Mouse (Mus musculus) forebrain, postnatal 0 days (tissue): ENCODE results near the gene Vkorc1. TPM values are rescaled to one million over a fixed set of nuclear protein-coding genes. Genes with fewer than 3 reads are reported as not detected.

ENCODE experiments used
- ATAC-seq: fragments of 200-750 bp; cut with Nextera tagmentation; 2 replicates; pipeline ENCODE4 v1.8.0; 2017; ENCODE audit warnings: mild to moderate bottlenecking, moderate library complexity
- DNase-seq: peaks from one replicate; pipeline ENCODE4 v3.0.0-alpha.2; 2015
- H3K27ac ChIP-seq: fragments of 300-500 bp; sonication (generic); 2 replicates; pipeline ENCODE4 v1.5.1; 2014; ENCODE audit warnings: low read depth, mild to moderate bottlenecking, antibody characterized with exemption, low read length, moderate library complexity, mixed read lengths
- H3K27me3 ChIP-seq: fragments of 300-500 bp; sonication (generic); 2 replicates; pipeline ENCODE4 v1.6.1; 2014; ENCODE audit warnings: mild to moderate bottlenecking, low read length, mixed read lengths; ENCODE audit not compliant: insufficient read depth
- H3K36me3 ChIP-seq: fragments of 300-500 bp; sonication (generic); 2 replicates; pipeline ENCODE4 v1.6.1; 2014; ENCODE audit warnings: mild to moderate bottlenecking, moderate library complexity; ENCODE audit not compliant: insufficient read depth
- H3K4me1 ChIP-seq: fragments of 300-500 bp; sonication (generic); 2 replicates; pipeline ENCODE4 v1.6.1; 2014; ENCODE audit warnings: antibody characterized with exemption; ENCODE audit not compliant: insufficient read depth
- H3K4me2 ChIP-seq: fragments of 300-500 bp; sonication (generic); 2 replicates; pipeline ENCODE4 v1.6.1; 2014; ENCODE audit warnings: low read depth, mild to moderate bottlenecking, moderate library complexity
- H3K4me3 ChIP-seq: fragments of 300-500 bp; sonication (generic); 2 replicates; pipeline ENCODE4 v1.5.1; 2014; ENCODE audit warnings: low read depth, low read length, mixed read lengths
- H3K9ac ChIP-seq: fragments of 300-500 bp; sonication (generic); 2 replicates; pipeline ENCODE4 v1.6.1; 2014; ENCODE audit warnings: mild to moderate bottlenecking
- H3K9me3 ChIP-seq: fragments of 300-500 bp; sonication (generic); 2 replicates; pipeline ENCODE4 v1.6.1; 2016; ENCODE audit warnings: low read length
- CTCF ChIP-seq: sonication (generic); IDR thresholded peaks from 2 replicates; pipeline ENCODE4 v1.5.1; 2016; ENCODE audit warnings: antibody characterized with exemption, control low read depth, low read depth
- WGBS: fragments of 180-500 bp; shearing (Covaris S2); extraction: QIAGEN DNeasy Blood & Tissue Kit; methylation state at CpG from one replicate; pipeline ENCODE4 v1.1.7; 2014; 5-methylcytosine and 5-hydroxymethylcytosine counted together
- polyA plus RNA-seq: library from polyadenylated mRNA; unstranded; fragments of >200 nt; fragmentation: Nextera tagmentation; extraction: Ambion mirVana; gene quantifications from 2 replicates; pipeline ENCODE4 v1.2.1, GENCODE M21; 2015
- total RNA-seq: library from RNA; depleted of rRNA; stranded (reverse); fragments of >200 nt; gene quantifications from 2 replicates; pipeline ENCODE4 v1.2.3, GENCODE M21; 2014

Vkorc1 gene
- total and polyA plus RNA-seq, 2 experiments from 2014 or later = 28.0 to 69.4 TPM

GRCm38 (mm10) chr7:127926066-127926465, 30.6 kb upstream of the Vkorc1 start:
- Histone ChIP-seq H3K4me3 (no peak overlapping the region), H3K36me3 (peaks cover 36% of the 10 kb centered on the region), H3K27me3 (peaks cover 10% of the 10 kb centered on the region; the same call in 1 of the 2 replicates), H3K9me3 (no peaks in the 10 kb centered on the region), H3K27ac (no peak overlapping the region), H3K9ac (no peak overlapping the region), H3K4me1 (no peaks in the 10 kb centered on the region), H3K4me2 (no peak overlapping the region)
- no peak for TF ChIP-seq CTCF
- ATAC-seq (no peak), DNase-seq (no peak)
- 87% methylated on average over 8 of the region's 8 CpGs for WGBS

GRCm38 (mm10) chr7:127925252-127925651, 29.8 kb upstream of the Vkorc1 start:
- H3K27me3 ChIP-seq = peaks cover 10% of the 10 kb centered on the region; the same call in 1 of the 2 replicates
- peaks cover 41% of the 10 kb centered on the region for H3K36me3 ChIP-seq
- H3K4me1 ChIP-seq = no peaks in the 10 kb centered on the region
- DNase-seq (no peak), ATAC-seq (no peak)
- no peak overlapping the region for H3K4me3 ChIP-seq
- H3K9ac ChIP-seq = no peak overlapping the region
- WGBS = 62% methylated on average over 5 of the region's 5 CpGs
- H3K27ac ChIP-seq = no peak overlapping the region
- no peaks in the 10 kb centered on the region for H3K9me3 ChIP-seq
- no peak for TF ChIP-seq CTCF
- no peak overlapping the region for H3K4me2 ChIP-seq

GRCm38 (mm10) chr7:127923714-127924113, 28.3 kb upstream of the Vkorc1 start:
- ATAC-seq (no peak), DNase-seq (no peak)
- Histone ChIP-seq H3K27ac (no peak overlapping the region), H3K9me3 (no peaks in the 10 kb centered on the region), H3K4me2 (no peak overlapping the region), H3K4me1 (no peaks in the 10 kb centered on the region), H3K9ac (no peak overlapping the region), H3K4me3 (no peak overlapping the region), H3K36me3 (peaks cover 49% of the 10 kb centered on the region), H3K27me3 (peaks cover 3% of the 10 kb centered on the region; the same call in 1 of the 2 replicates)
- TF ChIP-seq CTCF = no peak
- WGBS = 89% methylated on average over 5 of the region's 5 CpGs

DNA sequence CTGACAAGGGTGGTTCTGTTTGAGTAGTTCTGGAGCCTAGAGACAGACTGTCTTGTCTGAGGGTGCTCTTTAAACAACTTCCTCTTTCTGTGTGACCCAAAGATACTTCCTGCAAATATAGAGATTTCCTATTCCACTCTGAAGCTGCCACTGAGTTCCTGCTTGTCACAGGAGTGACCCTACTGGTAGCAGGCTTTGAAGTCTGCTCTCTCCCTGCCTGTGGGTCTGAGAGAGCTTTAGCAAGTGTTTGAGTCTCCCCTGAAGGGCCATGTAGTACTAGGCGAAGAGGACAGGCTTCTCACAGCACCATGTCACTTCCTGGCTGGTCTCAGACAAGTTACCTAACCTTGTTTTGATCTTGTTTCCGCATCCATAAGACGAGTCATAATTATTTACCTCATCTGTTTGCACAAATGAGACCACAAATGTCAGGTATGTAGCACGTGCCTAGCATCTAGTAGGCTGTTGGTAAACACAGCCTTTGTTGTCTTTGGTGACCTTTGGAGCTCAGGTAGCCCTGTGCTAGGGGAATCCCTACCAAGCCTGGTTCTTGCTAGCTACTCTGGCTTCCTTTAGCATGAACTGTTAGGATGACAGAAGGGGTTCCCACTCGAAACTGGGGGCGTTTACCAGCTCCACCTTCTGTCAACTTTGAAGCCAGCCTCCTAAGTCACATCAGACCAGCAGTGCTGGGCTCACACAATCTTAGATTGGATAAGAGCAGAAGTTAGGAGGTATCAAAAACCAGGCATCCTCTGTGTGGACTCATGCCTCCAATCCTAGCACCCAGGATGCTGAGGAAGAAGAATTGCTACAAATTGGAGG, 27.2 kb upstream of the Vkorc1 start:
- Histone ChIP-seq H3K27ac (no peak overlapping the region), H3K9ac (no peak overlapping the region), H3K4me1 (no peaks in the 10 kb centered on the region), H3K36me3 (peaks cover 49% of the 10 kb centered on the region), H3K27me3 (no peaks in the 10 kb centered on the region), H3K4me2 (no peak overlapping the region), H3K9me3 (no peaks in the 10 kb centered on the region), H3K4me3 (no peak overlapping the region)
- 84% methylated on average over 6 of the region's 6 CpGs for WGBS
- no peak for TF ChIP-seq CTCF
- ATAC-seq (no peak), DNase-seq (no peak)

DNA sequence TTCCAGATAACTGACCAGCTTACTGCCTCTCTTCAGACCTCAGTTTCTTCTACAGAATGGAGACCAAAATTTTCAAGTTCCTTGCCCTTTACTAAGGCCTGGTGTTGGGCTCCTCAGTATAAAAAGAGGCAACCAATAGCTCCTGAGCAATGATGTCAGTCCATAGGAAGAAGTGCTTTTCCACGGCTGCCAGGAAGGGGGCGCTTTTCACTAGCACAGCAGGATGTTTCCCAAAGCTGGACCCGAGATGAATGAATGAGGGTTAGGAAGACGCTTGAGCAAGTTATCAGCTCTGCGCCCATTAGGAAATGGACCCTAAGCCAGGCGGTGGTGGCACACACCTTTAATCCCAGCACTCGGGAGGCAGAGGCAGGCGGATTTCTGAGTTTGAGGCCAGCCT, 26.1 kb upstream of the Vkorc1 start:
- Histone ChIP-seq H3K9me3 (no peaks in the 10 kb centered on the region), H3K4me3 (no peak overlapping the region), H3K27ac (no peak overlapping the region), H3K36me3 (peaks cover 52% of the 10 kb centered on the region), H3K9ac (no peak overlapping the region), H3K4me2 (no peak overlapping the region), H3K4me1 (no peaks in the 10 kb centered on the region), H3K27me3 (no peaks in the 10 kb centered on the region)
- ATAC-seq (no peak), DNase-seq (peak; percentile 11)
- 67% methylated on average over 8 of the region's 8 CpGs for WGBS
- TF ChIP-seq CTCF = peak; percentile 52

DNA sequence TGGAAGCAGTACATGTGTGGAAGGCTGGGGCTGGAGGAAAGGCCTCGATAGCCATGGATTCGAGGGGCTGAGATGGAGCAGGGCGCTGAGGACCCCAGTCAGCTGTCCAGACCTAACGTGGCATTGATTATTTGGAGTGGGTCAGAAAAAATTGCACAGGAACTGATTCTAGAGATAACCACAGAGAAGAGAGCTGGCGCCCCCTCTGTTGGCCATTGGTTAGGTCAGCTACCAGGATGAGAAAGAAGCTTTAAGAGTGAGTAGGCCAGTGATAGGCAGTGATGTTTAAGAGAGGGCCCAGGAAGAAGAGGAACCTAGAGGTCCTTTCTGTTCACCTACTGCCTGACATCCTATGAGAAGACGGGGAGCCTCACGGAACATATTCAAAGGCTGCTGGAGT, 23.9 kb upstream of the Vkorc1 start:
- ATAC-seq = no peak
- Histone ChIP-seq H3K36me3 (peaks cover 40% of the 10 kb centered on the region), H3K9ac (no peak overlapping the region), H3K4me3 (no peak overlapping the region), H3K4me1 (no peaks in the 10 kb centered on the region), H3K27me3 (no peaks in the 10 kb centered on the region), H3K4me2 (no peak overlapping the region), H3K9me3 (no peaks in the 10 kb centered on the region), H3K27ac (no peak overlapping the region)
- no peak; the same call in 1 of the 2 replicates for TF ChIP-seq CTCF
- DNase-seq = no peak
- 79% methylated on average over 7 of the region's 7 CpGs for WGBS

- DNase-seq (no peak), ATAC-seq (no peak)
- Histone ChIP-seq H3K27ac (no peak overlapping the region), H3K36me3 (peaks cover 35% of the 10 kb centered on the region), H3K9ac (no peak overlapping the region), H3K4me1 (peaks cover 3% of the 10 kb centered on the region; the same call in 1 of the 2 replicates), H3K4me3 (no peak overlapping the region), H3K27me3 (no peaks in the 10 kb centered on the region), H3K4me2 (no peak overlapping the region), H3K9me3 (no peaks in the 10 kb centered on the region)
- 60% methylated on average over 3 of the region's 3 CpGs for WGBS
- TF ChIP-seq CTCF = peak; percentile 48
These were observed 22.8 kb upstream of the Vkorc1 start for GRCm38 (mm10) chr7:127918203-127918602.
